Mouse (Mus musculus): ENCODE results near the gene Gm20696. TPM values are rescaled to one million over a fixed set of nuclear protein-coding genes. Genes with fewer than 3 reads are reported as not detected.

The Gm20696 gene
- polyA plus RNA-seq, 1 experiment from 2014 or later: 1.4 TPM

DNA sequence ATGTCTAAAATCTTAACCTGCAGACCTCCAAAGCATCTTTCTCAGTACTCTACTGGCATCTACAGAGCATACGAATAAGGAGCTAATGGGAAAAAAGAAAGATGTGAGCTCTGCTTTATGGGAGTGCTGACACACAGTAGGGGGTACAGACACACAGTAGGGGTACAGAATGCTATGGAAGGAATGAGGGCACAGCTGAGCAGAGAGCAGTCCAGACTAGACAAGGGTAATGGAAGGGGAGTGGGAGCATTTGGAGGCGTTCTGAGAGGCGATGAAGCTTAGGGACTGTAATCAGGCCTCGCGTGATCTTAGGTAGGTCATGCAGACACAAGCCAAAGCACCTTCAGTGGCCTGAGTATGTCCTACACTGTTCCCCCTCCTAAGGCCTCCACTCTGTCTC, 17.4 kb upstream of the Gm20696 start:
- Histone ChIP-seq H3K27ac (replicated peaks) (no peak overlapping the region), H3K9ac (ENCODE audit: low read length) (no peak overlapping the region), H3K9me3 (ENCODE audit: control insufficient read depth, low read length) (no peaks in the 10 kb centered on the region), H3K4me2 (replicated peaks; ENCODE audit: low read depth) (no peak overlapping the region), H3K4me3 (ENCODE audit: low read depth, low read length) (no peak overlapping the region), H3K36me3 (ENCODE audit: control insufficient read depth, insufficient read depth, low read length) (no peaks in the 10 kb centered on the region), H3K27me3 (ENCODE audit: control insufficient read depth, insufficient read depth, low read length) (no peaks in the 10 kb centered on the region), H3K4me1 (replicated peaks; ENCODE audit: control insufficient read depth, insufficient read depth) (no peaks in the 10 kb centered on the region)
- TF ChIP-seq CTCF (IDR thresholded peaks at IDR 0.05; ENCODE audit: low read depth) (no peak), EP300 (optimal IDR thresholded peaks at IDR 0.05) (no peak)
- ATAC-seq (ENCODE audit: low FRiP score, low TSS enrichment) (no peak), DNase-seq (ENCODE audit: low spot score) (no peak)
- WGBS: 93% methylated on average over 5 of the region's 5 CpGs

DNA sequence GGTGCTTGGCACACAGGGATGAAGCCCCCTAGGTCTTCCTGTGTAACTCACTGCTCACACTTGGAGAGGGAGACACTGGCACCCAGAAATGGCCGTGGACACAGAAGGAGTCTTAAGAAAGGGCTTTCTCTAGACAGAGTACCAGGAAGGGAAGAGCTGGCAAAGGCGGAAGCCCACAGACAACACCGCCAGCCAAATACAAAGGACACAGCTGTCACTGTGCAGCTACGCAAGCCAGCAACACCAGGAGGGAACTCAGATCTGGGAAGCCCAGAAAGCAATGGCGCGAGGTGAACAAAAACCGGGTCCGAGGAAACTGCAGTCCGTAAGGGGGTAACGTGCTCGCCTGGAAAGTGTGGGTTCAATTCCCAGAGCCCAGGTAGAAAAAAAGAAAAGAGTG, 11.5 kb upstream of the Gm20696 start:
- Histone ChIP-seq H3K9me3 (ENCODE audit: control insufficient read depth, low read length) (no peaks in the 10 kb centered on the region), H3K4me3 (ENCODE audit: low read depth, low read length) (no peak overlapping the region), H3K9ac (ENCODE audit: low read length) (no peak overlapping the region), H3K4me2 (replicated peaks; ENCODE audit: low read depth) (no peak overlapping the region), H3K36me3 (ENCODE audit: control insufficient read depth, insufficient read depth, low read length) (no peaks in the 10 kb centered on the region), H3K27me3 (ENCODE audit: control insufficient read depth, insufficient read depth, low read length) (no peaks in the 10 kb centered on the region), H3K4me1 (replicated peaks; ENCODE audit: control insufficient read depth, insufficient read depth) (no peaks in the 10 kb centered on the region), H3K27ac (replicated peaks) (no peak overlapping the region)
- no peak for ATAC-seq (ENCODE audit: low FRiP score, low TSS enrichment)
- WGBS: 81% methylated on average over 11 of the region's 11 CpGs
- TF ChIP-seq EP300 (optimal IDR thresholded peaks at IDR 0.05): no peak
- no peak for TF ChIP-seq CTCF (IDR thresholded peaks at IDR 0.05; ENCODE audit: low read depth)
- no peak for DNase-seq (ENCODE audit: low spot score)

DNA sequence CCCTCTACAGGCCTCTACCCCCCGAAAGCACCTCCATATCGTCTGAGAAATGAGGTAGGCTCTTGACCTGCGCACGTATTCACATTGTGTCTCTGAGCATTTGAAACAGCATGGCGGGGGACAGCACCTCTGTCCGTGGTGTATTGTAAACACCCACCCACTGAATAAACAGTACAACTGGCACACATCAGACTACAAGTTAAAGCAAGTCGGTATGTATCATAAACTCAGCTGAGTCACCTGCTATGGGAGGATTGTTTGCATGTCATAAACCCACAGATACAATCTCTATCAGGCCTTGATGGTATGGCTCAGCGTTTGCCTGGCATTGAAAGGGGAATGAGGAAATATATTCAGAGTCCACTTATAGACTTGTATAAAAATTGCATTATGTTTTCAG, 10.7 kb upstream of the Gm20696 start:
- DNase-seq (ENCODE audit: low spot score): no peak
- H3K27me3 ChIP-seq (ENCODE audit: control insufficient read depth, insufficient read depth, low read length): no peaks in the 10 kb centered on the region
- WGBS: 52% methylated on average over 8 of the region's 8 CpGs
- H3K9me3 ChIP-seq (ENCODE audit: control insufficient read depth, low read length): no peaks in the 10 kb centered on the region
- peak; percentile 86 for ATAC-seq (ENCODE audit: low FRiP score, low TSS enrichment)
- H3K27ac ChIP-seq (replicated peaks): peak overlapping the region; percentile 30; the same call in 1 of the 2 replicates
- no peaks in the 10 kb centered on the region for H3K36me3 ChIP-seq (ENCODE audit: control insufficient read depth, insufficient read depth, low read length)
- no peaks in the 10 kb centered on the region for H3K4me1 ChIP-seq (replicated peaks; ENCODE audit: control insufficient read depth, insufficient read depth)
- TF ChIP-seq CTCF (IDR thresholded peaks at IDR 0.05; ENCODE audit: low read depth) (no peak), EP300 (optimal IDR thresholded peaks at IDR 0.05) (no peak)
- H3K4me2 ChIP-seq (replicated peaks; ENCODE audit: low read depth): no peak overlapping the region
- no peak overlapping the region for H3K9ac ChIP-seq (ENCODE audit: low read length)
- H3K4me3 ChIP-seq (ENCODE audit: low read depth, low read length): no peak overlapping the region

DNA sequence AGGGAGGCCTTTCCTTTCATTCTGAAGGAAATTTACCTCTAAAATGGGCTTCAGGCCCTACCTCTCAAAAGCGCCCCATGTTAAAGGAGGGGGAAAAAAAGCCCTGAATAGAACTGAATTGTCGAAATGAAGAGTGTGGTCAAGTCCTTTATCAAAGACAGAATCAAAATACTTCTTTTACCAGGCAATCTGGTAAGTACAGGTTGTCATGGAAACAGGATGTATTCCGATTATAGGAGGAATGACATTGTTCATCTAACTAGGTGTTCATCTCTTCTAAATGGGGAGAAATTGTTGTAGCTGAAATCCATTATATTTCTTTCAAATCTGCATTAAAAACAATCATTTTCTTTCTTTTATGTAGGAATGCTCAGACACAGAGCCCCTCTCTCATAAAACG, 7.9 kb upstream of the Gm20696 start:
- 79% methylated on average over 4 of the region's 4 CpGs for WGBS
- no peak overlapping the region for H3K9ac ChIP-seq (ENCODE audit: low read length)
- H3K4me1 ChIP-seq (replicated peaks; ENCODE audit: control insufficient read depth, insufficient read depth): no peaks in the 10 kb centered on the region
- no peaks in the 10 kb centered on the region for H3K9me3 ChIP-seq (ENCODE audit: control insufficient read depth, low read length)
- TF ChIP-seq EP300 (optimal IDR thresholded peaks at IDR 0.05) (no peak), CTCF (IDR thresholded peaks at IDR 0.05; ENCODE audit: low read depth) (no peak)
- ATAC-seq (ENCODE audit: low FRiP score, low TSS enrichment) (no peak), DNase-seq (ENCODE audit: low spot score) (no peak)
- no peak overlapping the region for H3K4me2 ChIP-seq (replicated peaks; ENCODE audit: low read depth)
- no peak overlapping the region for H3K4me3 ChIP-seq (ENCODE audit: low read depth, low read length)
- H3K27ac ChIP-seq (replicated peaks): no peak overlapping the region
- no peaks in the 10 kb centered on the region for H3K27me3 ChIP-seq (ENCODE audit: control insufficient read depth, insufficient read depth, low read length)
- H3K36me3 ChIP-seq (ENCODE audit: control insufficient read depth, insufficient read depth, low read length): no peaks in the 10 kb centered on the region

DNA sequence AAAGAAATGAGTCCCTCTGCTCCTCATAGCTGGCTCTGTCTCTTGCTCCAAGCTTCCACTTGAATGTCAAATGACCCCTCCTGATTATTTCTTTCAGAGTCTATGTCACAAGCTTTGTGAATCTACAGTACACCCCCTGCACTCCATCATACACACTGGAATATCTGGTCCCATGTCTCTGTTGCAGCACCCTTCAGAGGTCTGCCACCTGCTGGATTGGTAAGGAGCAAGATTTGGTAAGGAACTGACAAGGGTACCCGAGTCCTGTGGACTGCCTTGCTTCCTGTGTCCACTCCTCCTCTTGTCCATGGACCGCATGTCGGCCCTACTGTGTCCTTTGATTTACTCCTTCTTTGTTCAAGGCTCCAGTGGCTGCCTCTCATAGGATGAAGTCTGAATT, 5.2 kb upstream of the Gm20696 start:
- WGBS: 61% methylated on average over 3 of the region's 3 CpGs
- Histone ChIP-seq H3K4me2 (replicated peaks; ENCODE audit: low read depth) (no peak overlapping the region), H3K4me3 (ENCODE audit: low read depth, low read length) (no peak overlapping the region), H3K27ac (replicated peaks) (no peak overlapping the region), H3K4me1 (replicated peaks; ENCODE audit: control insufficient read depth, insufficient read depth) (no peaks in the 10 kb centered on the region), H3K9me3 (ENCODE audit: control insufficient read depth, low read length) (no peaks in the 10 kb centered on the region), H3K9ac (ENCODE audit: low read length) (no peak overlapping the region), H3K27me3 (ENCODE audit: control insufficient read depth, insufficient read depth, low read length) (no peaks in the 10 kb centered on the region), H3K36me3 (ENCODE audit: control insufficient read depth, insufficient read depth, low read length) (no peaks in the 10 kb centered on the region)
- no peak for TF ChIP-seq EP300 (optimal IDR thresholded peaks at IDR 0.05)
- TF ChIP-seq CTCF (IDR thresholded peaks at IDR 0.05; ENCODE audit: low read depth): peak; percentile 65
- ATAC-seq (ENCODE audit: low FRiP score, low TSS enrichment) (no peak), DNase-seq (ENCODE audit: low spot score) (no peak)

DNA sequence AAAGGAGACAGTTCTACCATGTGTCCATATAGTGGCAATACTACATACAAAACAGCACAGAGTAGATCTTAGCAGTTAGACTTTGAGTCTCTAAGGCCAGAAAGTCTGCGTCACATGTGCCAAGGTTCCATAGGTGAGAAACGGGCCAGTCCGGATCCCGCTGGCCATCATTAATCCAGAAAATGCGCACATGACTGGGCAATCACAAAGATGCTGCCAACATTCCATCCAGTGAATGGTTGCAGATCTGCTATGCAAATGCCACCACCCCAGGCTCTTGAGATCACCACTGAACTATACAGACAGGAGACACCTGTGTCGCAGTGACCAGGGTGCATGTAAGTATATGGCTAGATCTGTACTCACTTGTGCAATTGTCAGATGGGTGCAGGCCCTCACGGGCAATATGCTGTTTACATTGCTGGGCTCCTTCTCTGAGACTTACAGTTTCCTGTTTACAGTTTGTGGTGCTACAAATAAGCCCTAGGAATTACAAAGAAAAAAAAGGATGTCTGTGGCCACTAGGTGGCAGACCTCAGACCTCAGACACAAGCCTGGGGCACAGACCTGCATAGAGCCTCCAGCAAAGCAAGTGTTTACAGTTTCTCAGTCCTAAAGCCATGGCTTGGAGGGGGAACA, 4.0 kb upstream of the Gm20696 start:
- no peak overlapping the region for H3K4me3 ChIP-seq (ENCODE audit: low read depth, low read length)
- TF ChIP-seq EP300 (optimal IDR thresholded peaks at IDR 0.05): no peak
- peak; percentile 85 for TF ChIP-seq CTCF (IDR thresholded peaks at IDR 0.05; ENCODE audit: low read depth)
- H3K27me3 ChIP-seq (ENCODE audit: control insufficient read depth, insufficient read depth, low read length): no peaks in the 10 kb centered on the region
- H3K36me3 ChIP-seq (ENCODE audit: control insufficient read depth, insufficient read depth, low read length): no peaks in the 10 kb centered on the region
- DNase-seq (ENCODE audit: low spot score) (peak; percentile 49), ATAC-seq (ENCODE audit: low FRiP score, low TSS enrichment) (peak; percentile 57; the same call in 1 of the 2 replicates)
- no peak overlapping the region for H3K27ac ChIP-seq (replicated peaks)
- WGBS: 73% methylated on average over 7 of the region's 7 CpGs
- H3K9me3 ChIP-seq (ENCODE audit: control insufficient read depth, low read length): no peaks in the 10 kb centered on the region
- H3K4me2 ChIP-seq (replicated peaks; ENCODE audit: low read depth): no peak overlapping the region
- H3K9ac ChIP-seq (ENCODE audit: low read length): no peak overlapping the region
- no peaks in the 10 kb centered on the region for H3K4me1 ChIP-seq (replicated peaks; ENCODE audit: control insufficient read depth, insufficient read depth)
